Mouse (Mus musculus) spleen, adult 2 months (tissue): Measurements from ENCODE around the gene Rab7.

ENCODE experiments used
- CTCF ChIP-seq: fragments of 200-500 bp; IDR thresholded peaks from 2 replicates; pipeline ENCODE4 v1.5.1; 2011; ENCODE audit warnings: mild to moderate bottlenecking, inconsistent platforms; ENCODE audit not compliant: insufficient read depth, insufficient read length, insufficient replicate concordance; ENCODE audit errors: extremely low read depth
- POLR2A ChIP-seq: fragments of 200-500 bp; IDR thresholded peaks from 2 replicates; pipeline ENCODE4 v1.6.1; 2011; ENCODE audit warnings: low read depth, low read length, inconsistent platforms

- TF ChIP-seq CTCF: no peak
- no peak for TF ChIP-seq POLR2A
Observed at GRCm38 (mm10) chr6:88033504-88033903, 11.6 kb downstream of the Rab7 start.
